Mouse (Mus musculus) activated CD4-positive, CD25-positive, alpha-beta regulatory T cell (primary cell): ENCODE data around the gene Mageb3. TPM values are rescaled to one million over a fixed set of nuclear protein-coding genes. Genes with fewer than 3 reads are reported as not detected.

Source experiments
- polyA plus RNA-seq, 2 experiments: library from polyadenylated mRNA; unstranded; fragments of 100-300 nt; shearing (Covaris generic); gene quantifications; one replicate each; pipeline ENCODE4 v1.2.1; 2017

Mageb3 gene
- polyA plus RNA-seq = not detected

DNA sequence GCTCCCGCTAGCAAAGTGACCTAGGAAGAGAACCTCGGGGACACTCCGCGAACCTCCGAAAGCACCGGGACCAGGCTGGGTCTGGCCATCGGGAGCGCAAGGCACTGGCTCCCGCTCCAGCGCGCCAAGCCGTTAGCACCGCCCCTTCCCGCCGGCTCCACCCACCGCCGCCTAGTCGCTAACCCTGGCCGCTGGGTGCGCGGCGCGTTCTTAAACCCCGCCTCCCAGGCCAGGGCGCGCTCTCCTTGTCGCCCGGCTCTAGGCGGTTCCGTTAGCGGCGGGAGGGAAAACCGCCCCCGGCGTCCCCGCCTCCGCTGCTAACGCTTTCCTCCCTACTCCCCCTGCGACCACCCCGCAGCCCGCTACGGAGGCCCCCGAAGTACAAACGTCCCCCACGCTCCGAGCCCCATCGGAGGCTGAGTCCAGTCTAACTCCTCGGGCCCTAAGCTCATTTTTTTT lies at the start of gene Mageb3, which contains the start of gene Ctdspl2:
Gene Mageb3, minus strand, starts transcription at position 328 of the 459 bp plus-strand sequence.
Gene Ctdspl2, plus strand, starts transcription at position 237 of the 459 bp plus-strand sequence.

Other genes starting within 250 kb of the Mageb3 start
- 10 to 100 TPM in 1 of 2 experiments, under 1 TPM in 1; 0.71 to 12.4 TPM for gene Frmd5, start 149.0 kb downstream of the Mageb3 start, polyA plus RNA-seq
- 1 to 10 TPM; 5.6 to 6.6 TPM for gene Casc4, start 89.1 kb downstream of the Mageb3 start, polyA plus RNA-seq
- 10 to 100 TPM; 48.6 to 54.8 TPM for gene Ctdspl2, start 91 bp downstream of the Mageb3 start, polyA plus RNA-seq
- gene Eif3j1, start 72.5 kb upstream of the Mageb3 start, polyA plus RNA-seq = 10 to 100 TPM; 10.2 to 11.2 TPM
- gene Spg11, start 162.3 kb upstream of the Mageb3 start, polyA plus RNA-seq = 10 to 100 TPM in 1 of 2 experiments, 1 to 10 TPM in 1; 8.8 to 18.1 TPM
- over 10,000 TPM in 1 of 2 experiments, 1,000 to 10,000 TPM in 1; 7,428 to 10,506 TPM for gene B2m, start 191.6 kb upstream of the Mageb3 start, polyA plus RNA-seq
- under 1 TPM; 0.30 to 0.60 TPM for gene Trim69, start 204.6 kb upstream of the Mageb3 start, polyA plus RNA-seq
- 1 to 10 TPM in 1 of 2 experiments, under 1 TPM in 1; 0.63 to 6.6 TPM for gene Patl2, start 230.1 kb upstream of the Mageb3 start, polyA plus RNA-seq
- gene Terb2, start 230.2 kb upstream of the Mageb3 start, polyA plus RNA-seq = under 1 TPM in 1 of 2 experiments, not detected in 1; 0.50 TPM